ENCODE assay signal across 9 mouse cellular contexts in genomic region chr14:52010446-52011111, GRCm38 (mm10). TPM values are rescaled to one million over a fixed set of nuclear protein-coding genes. Genes with fewer than 3 reads are reported as not detected.
A peak's percentile ranks its signal among the peaks of the same experiment; 100 is the strongest.
DNase-seq lines count a peak whose midpoint lies in the region; ATAC-seq and TF ChIP-seq lines count a peak whose summit lies in the region.
"Had no signal": no experiment of that assay in that cellular context is flagged by ENCODE, and none has a peak within 500 bp of the region (broad histone marks: within the 10 kb centered on the region; RNA-seq: fewer than 3 reads in every experiment).

No protein-coding gene starts in this region.

- TF ChIP-seq CTCF in ES-Bruce4 (IDR thresholded peaks at IDR 0.05; ENCODE audit: low read depth, low read length): no peak

- no peaks in the 10 kb centered on the region for H3K9me3 ChIP-seq in heart, embryonic 10.5 days
- H3K9me3 ChIP-seq in ES-Bruce4 (replicated peaks; ENCODE audit: control insufficient read depth, insufficient read depth, low read length, poor library complexity, severe bottlenecking): no peaks in the 10 kb centered on the region
- H3K9me3 ChIP-seq in intestine, embryonic 15.5 days: no peaks in the 10 kb centered on the region
- H3K9me3 ChIP-seq in midbrain, embryonic 13.5 days: no peaks in the 10 kb centered on the region
- H3K9me3 ChIP-seq: megakaryocyte, embryonic 14.5 days had no signal

- peak; percentile 24 for ATAC-seq in intestine, embryonic 15.5 days
- ATAC-seq in midbrain, embryonic 13.5 days: peak; percentile 89

- under 1% methylated on average over 9 of the region's 9 CpGs for WGBS in heart, embryonic 10.5 days
- 10% methylated on average over 9 of the region's 9 CpGs for WGBS in intestine, embryonic 15.5 days
- under 1% methylated on average over 9 of the region's 9 CpGs for WGBS in midbrain, embryonic 13.5 days

- H3K27ac ChIP-seq in heart, embryonic 10.5 days: peak overlapping the region; percentile 82
- H3K27ac ChIP-seq in ES-Bruce4 (ENCODE audit: insufficient read depth, low read length): peak overlapping the region; percentile 66
- peak overlapping the region; percentile 44; the same call in 1 of the 2 replicates for H3K27ac ChIP-seq in intestine, embryonic 15.5 days
- peak overlapping the region; percentile 99 for H3K27ac ChIP-seq in midbrain, embryonic 13.5 days

- H3K4me1 ChIP-seq in heart, embryonic 10.5 days: peaks cover 69% of the 10 kb centered on the region
- H3K4me1 ChIP-seq in ES-Bruce4 (ENCODE audit: control insufficient read depth, insufficient read depth, low read length): peaks cover 5% of the 10 kb centered on the region
- H3K4me1 ChIP-seq in intestine, embryonic 15.5 days (replicated peaks): peaks cover 28% of the 10 kb centered on the region
- peaks cover 81% of the 10 kb centered on the region for H3K4me1 ChIP-seq in midbrain, embryonic 13.5 days (replicated peaks)

- H3K36me3 ChIP-seq in heart, embryonic 10.5 days: peaks cover 37% of the 10 kb centered on the region
- peaks cover 2% of the 10 kb centered on the region; the same call in 1 of the 2 replicates for H3K36me3 ChIP-seq in ES-Bruce4 (ENCODE audit: control insufficient read depth, insufficient read depth, low read length, poor library complexity, severe bottlenecking)
- H3K36me3 ChIP-seq in intestine, embryonic 15.5 days: peaks cover 27% of the 10 kb centered on the region
- peaks cover 36% of the 10 kb centered on the region for H3K36me3 ChIP-seq in midbrain, embryonic 13.5 days

- no peaks in the 10 kb centered on the region for H3K27me3 ChIP-seq in heart, embryonic 10.5 days (ENCODE audit: insufficient read depth, poor library complexity, severe bottlenecking)
- no peaks in the 10 kb centered on the region for H3K27me3 ChIP-seq in ES-Bruce4 (ENCODE audit: control insufficient read depth, insufficient read depth, low read length, poor library complexity, severe bottlenecking)
- H3K27me3 ChIP-seq in intestine, embryonic 15.5 days (replicated peaks): no peaks in the 10 kb centered on the region
- no peaks in the 10 kb centered on the region for H3K27me3 ChIP-seq in midbrain, embryonic 13.5 days
- H3K27me3 ChIP-seq: megakaryocyte, embryonic 14.5 days had no signal

- TF ChIP-seq EP300 in ES-Bruce4 (IDR thresholded peaks at IDR 0.05; ENCODE audit: insufficient read depth, low read depth, low read length): 0 out of 2 replicates have a peak, but pooled peaks have one; percentile 22

- H3K9ac ChIP-seq in ES-Bruce4 (ENCODE audit: low read depth, poor library complexity, severe bottlenecking): no peak overlapping the region
- H3K9ac ChIP-seq in intestine, embryonic 15.5 days: peak overlapping the region; percentile 34
- H3K9ac ChIP-seq in midbrain, embryonic 13.5 days (replicated peaks): peak overlapping the region; percentile 90

- TF ChIP-seq POLR2A in ES-Bruce4 (IDR thresholded peaks at IDR 0.05; ENCODE audit: insufficient read depth, low read length): no peak

- peak overlapping the region; percentile 53 for H3K4me3 ChIP-seq in heart, embryonic 10.5 days
- peak overlapping the region; percentile 35 for H3K4me3 ChIP-seq in ES-Bruce4 (ENCODE audit: low read depth, low read length)
- H3K4me3 ChIP-seq in intestine, embryonic 15.5 days (replicated peaks): no peak overlapping the region
- peak overlapping the region; percentile 47 for H3K4me3 ChIP-seq in midbrain, embryonic 13.5 days (replicated peaks)
- H3K4me3 ChIP-seq: megakaryocyte, embryonic 14.5 days had no signal

- peak overlapping the region; percentile 55 for H3K4me2 ChIP-seq in intestine, embryonic 15.5 days (replicated peaks)
- peak overlapping the region; percentile 83 for H3K4me2 ChIP-seq in midbrain, embryonic 13.5 days (replicated peaks)

- no peak for DNase-seq in heart, embryonic 10.5 days (ENCODE audit: low spot score)
- DNase-seq in heart, adult 18-20 months: no peak
- peak; percentile 89 for DNase-seq in embryo, embryonic 9.5 days (ENCODE audit: extremely low spot score)
- DNase-seq in adipocyte (ENCODE audit: low spot score): no peak
- DNase-seq in adrenal gland, adult 18-20 months (ENCODE audit: low spot score in 2 of 2): no peak

RNA-seq across cellular contexts. Expression of gene Tmem253, which starts 4.9 kb away (rescaled TPM):
- polyA plus RNA-seq in heart, embryonic 10.5 days (2016; fragmentation: Nextera tagmentation; extraction: Ambion mirVana): 0.27 and 0.57 TPM in 2 replicates
- 1 to 10 TPM; 2.9 to 3.2 TPM for total RNA-seq in heart, adult 18-20 months (2021)
- polyA plus RNA-seq in ES-Bruce4 (2011; ENCODE audit: insufficient read depth, insufficient read length, low read depth, missing spikeins): 1.3 and 1.9 TPM in 2 replicates
- polyA plus RNA-seq in intestine, embryonic 15.5 days (2015; fragmentation: Nextera tagmentation; extraction: Ambion mirVana): 50.1 and 60.0 TPM in 2 replicates
- polyA plus RNA-seq in midbrain, embryonic 13.5 days (2015; fragmentation: Nextera tagmentation; extraction: Ambion mirVana): 0.82 and 0.92 TPM in 2 replicates
- total RNA-seq in adrenal gland, adult 18-20 months (2021): 1 to 10 TPM; 2.1 to 2.3 TPM

RNA-seq across cellular contexts. Expression of gene Zfp219, which starts 10.0 kb away (rescaled TPM):
- polyA plus RNA-seq in heart, embryonic 10.5 days (2016; fragmentation: Nextera tagmentation; extraction: Ambion mirVana): 21.5 and 31.1 TPM in 2 replicates
- total RNA-seq in heart, adult 18-20 months (2021): 10 to 100 TPM; 22.3 to 23.4 TPM
- polyA plus RNA-seq in ES-Bruce4 (2011; ENCODE audit: insufficient read depth, insufficient read length, low read depth, missing spikeins): 64.5 and 69.1 TPM in 2 replicates
- polyA plus RNA-seq in intestine, embryonic 15.5 days (2015; fragmentation: Nextera tagmentation; extraction: Ambion mirVana): 29.7 and 29.8 TPM in 2 replicates
- polyA plus RNA-seq in midbrain, embryonic 13.5 days (2015; fragmentation: Nextera tagmentation; extraction: Ambion mirVana): 56.0 and 63.6 TPM in 2 replicates
- 10 to 100 TPM; 53.9 to 61.2 TPM for total RNA-seq in adrenal gland, adult 18-20 months (2021)

RNA-seq across cellular contexts. Expression of gene Arhgef40, which starts 26.1 kb away (rescaled TPM):
- 72.3 and 86.4 TPM in 2 replicates for polyA plus RNA-seq in heart, embryonic 10.5 days (2016; fragmentation: Nextera tagmentation; extraction: Ambion mirVana)
- 10 to 100 TPM; 24.1 to 25.2 TPM for total RNA-seq in heart, adult 18-20 months (2021)
- 20.5 and 24.8 TPM in 2 replicates for polyA plus RNA-seq in ES-Bruce4 (2011; ENCODE audit: insufficient read depth, insufficient read length, low read depth, missing spikeins)
- 64.4 and 65.9 TPM in 2 replicates for polyA plus RNA-seq in intestine, embryonic 15.5 days (2015; fragmentation: Nextera tagmentation; extraction: Ambion mirVana)
- 82.2 and 86.2 TPM in 2 replicates for polyA plus RNA-seq in midbrain, embryonic 13.5 days (2015; fragmentation: Nextera tagmentation; extraction: Ambion mirVana)
- 10 to 100 TPM; 37.8 to 39.7 TPM for total RNA-seq in adrenal gland, adult 18-20 months (2021)

RNA-seq across cellular contexts. Expression of gene Olfr221, which starts 31.7 kb away (rescaled TPM):
- polyA plus RNA-seq in heart, embryonic 10.5 days (2016; fragmentation: Nextera tagmentation; extraction: Ambion mirVana): not detected in 2 replicates
- total RNA-seq in heart, adult 18-20 months (2021): not detected
- not detected in 2 replicates for polyA plus RNA-seq in ES-Bruce4 (2011; ENCODE audit: insufficient read depth, insufficient read length, low read depth, missing spikeins)
- polyA plus RNA-seq in intestine, embryonic 15.5 days (2015; fragmentation: Nextera tagmentation; extraction: Ambion mirVana): not detected in 2 replicates
- polyA plus RNA-seq in midbrain, embryonic 13.5 days (2015; fragmentation: Nextera tagmentation; extraction: Ambion mirVana): not detected in 2 replicates
- not detected for total RNA-seq in adrenal gland, adult 18-20 months (2021)

Comparison
In these comparisons a context has a peak if more than half of its experiments do, and no peak if none do; other contexts are left out.
1. H3K27ac ChIP-seq: peak in every context shown above with its lines; median percentile 99 in midbrain, embryonic 13.5 days; 82 in heart, embryonic 10.5 days; 66 in ES-Bruce4; 44 in intestine, embryonic 15.5 days.
2. RNA of gene Tmem253, which starts 4.9 kb away (polyA plus RNA-seq): 50.1 to 60.0 TPM in intestine, embryonic 15.5 days; 1.3 to 1.9 TPM in ES-Bruce4, 0.82 to 0.92 TPM in midbrain, embryonic 13.5 days and 0.27 to 0.57 TPM in heart, embryonic 10.5 days; every median in the first group is over 10 times any median in the second.